Mouse (Mus musculus) hindbrain, embryonic 12.5 days (tissue): ENCODE measurements around the gene Evi2. TPM values are rescaled to one million over a fixed set of nuclear protein-coding genes. Genes with fewer than 3 reads are reported as not detected.

Source experiments
- ATAC-seq: fragments of 200-750 bp; cut with Nextera tagmentation; 2 replicates; pipeline ENCODE4 v1.8.0; 2017; ENCODE audit warnings: moderate TSS enrichment; ENCODE audit not compliant: low FRiP score
- H3K27ac ChIP-seq: fragments of 300-500 bp; sonication (generic); 2 replicates; pipeline ENCODE4 v1.5.1; 2016; ENCODE audit warnings: mild to moderate bottlenecking
- H3K27me3 ChIP-seq: fragments of 300-500 bp; sonication (generic); 2 replicates; pipeline ENCODE4 v1.6.1; 2016; ENCODE audit warnings: mild to moderate bottlenecking
- H3K36me3 ChIP-seq: fragments of 300-500 bp; sonication (generic); 2 replicates; pipeline ENCODE4 v1.6.1; 2016; ENCODE audit warnings: mild to moderate bottlenecking
- H3K4me1 ChIP-seq: fragments of 300-500 bp; sonication (generic); 2 replicates; pipeline ENCODE4 v1.6.1; 2016
- H3K4me2 ChIP-seq: fragments of 300-500 bp; sonication (generic); replicated peaks from 2 replicates; pipeline ENCODE4 v1.6.1; 2016; ENCODE audit warnings: mild to moderate bottlenecking
- H3K4me3 ChIP-seq: fragments of 300-500 bp; sonication (generic); 2 replicates; pipeline ENCODE4 v1.5.1; 2016; ENCODE audit warnings: mild to moderate bottlenecking
- H3K9ac ChIP-seq: fragments of 300-500 bp; sonication (generic); 2 replicates; pipeline ENCODE4 v1.6.1; 2016; ENCODE audit warnings: mild to moderate bottlenecking, moderate library complexity
- H3K9me3 ChIP-seq: fragments of 300-500 bp; sonication (generic); replicated peaks from 2 replicates; pipeline ENCODE4 v1.6.1; 2016; ENCODE audit warnings: mild to moderate bottlenecking
- WGBS: fragments of 180-500 bp; shearing (Covaris S2); methylation state at CpG from one replicate; pipeline ENCODE4 v1.1.7; 2016; 5-methylcytosine and 5-hydroxymethylcytosine counted together
- polyA plus RNA-seq: library from polyadenylated mRNA; unstranded; fragments of >200 nt; fragmentation: Nextera tagmentation; extraction: Ambion mirVana; gene quantifications from 2 replicates; pipeline ENCODE4 v1.2.1, GENCODE M21; 2016

Evi2 gene
- 1.2 TPM in 2 replicates for polyA plus RNA-seq

DNA sequence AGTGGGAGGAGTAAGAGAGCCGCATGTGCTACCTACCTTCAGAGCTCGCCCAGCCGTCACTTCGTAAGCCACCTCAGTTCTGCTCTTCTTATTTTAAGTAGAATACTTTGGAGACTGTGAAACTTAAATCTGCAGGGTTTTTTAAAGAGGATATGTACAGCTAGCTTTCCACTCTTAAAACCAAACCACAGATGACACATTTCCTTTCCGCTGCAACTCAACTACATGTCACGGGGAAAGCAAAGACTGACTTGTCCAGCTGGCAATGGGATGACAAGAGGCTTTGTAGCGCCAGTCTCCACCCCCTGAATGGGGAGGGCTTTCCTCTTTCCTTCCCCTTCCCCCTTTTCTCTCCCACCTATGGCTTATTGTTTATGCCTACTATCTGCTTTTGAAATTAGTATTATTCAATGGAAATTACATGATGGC lies at the start of gene Evi2, which contains the start of gene Evi2a:
Evi2 (minus strand) TSS at position 257 of the 429 bp plus-strand sequence.
Evi2a (minus strand) TSS at position 277 of the 429 bp plus-strand sequence.
- H3K36me3 ChIP-seq: peaks cover 8% of the 10 kb centered on the region; the same call in 1 of the 2 replicates
- no peak within 1 kb of the TSS for H3K4me3 ChIP-seq
- H3K27ac ChIP-seq: no peak within 1 kb of the TSS
- WGBS: 86% methylated on average over 7 of the region's 7 CpGs
- H3K9ac ChIP-seq: no peak within 1 kb of the TSS
- no peak for ATAC-seq
- no peaks in the 10 kb centered on the region for H3K27me3 ChIP-seq
- H3K4me2 ChIP-seq: no peak within 1 kb of the TSS
- no peaks in the 10 kb centered on the region for H3K9me3 ChIP-seq
- no peaks in the 10 kb centered on the region for H3K4me1 ChIP-seq

DNA sequence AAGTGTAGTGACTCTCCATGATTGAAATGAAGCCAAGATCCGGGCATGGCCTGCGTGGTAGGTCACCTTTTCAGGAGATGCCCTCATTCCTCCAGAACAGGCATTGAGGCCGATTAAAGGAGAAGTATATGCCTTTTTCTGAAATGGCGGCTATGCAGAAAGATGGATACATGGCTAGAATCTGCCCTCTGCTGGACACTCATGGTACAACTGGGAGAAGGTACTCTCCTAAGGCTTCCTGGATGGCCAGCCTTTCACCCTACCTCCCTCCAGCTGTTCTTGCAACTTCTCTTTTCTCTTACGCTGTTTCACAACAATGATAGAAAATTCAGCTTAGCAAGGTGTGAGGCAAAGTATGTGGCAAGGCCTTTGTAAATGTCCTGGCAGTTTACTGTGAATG lies 47.4 kb upstream of the Evi2 start:
- Histone ChIP-seq H3K4me3 (no peak overlapping the region), H3K27me3 (no peaks in the 10 kb centered on the region), H3K9me3 (no peaks in the 10 kb centered on the region), H3K4me1 (no peaks in the 10 kb centered on the region), H3K27ac (no peak overlapping the region), H3K36me3 (peaks cover 41% of the 10 kb centered on the region), H3K9ac (no peak overlapping the region), H3K4me2 (no peak overlapping the region)
- 52% methylated on average over 5 of the region's 5 CpGs for WGBS
- no peak for ATAC-seq

DNA sequence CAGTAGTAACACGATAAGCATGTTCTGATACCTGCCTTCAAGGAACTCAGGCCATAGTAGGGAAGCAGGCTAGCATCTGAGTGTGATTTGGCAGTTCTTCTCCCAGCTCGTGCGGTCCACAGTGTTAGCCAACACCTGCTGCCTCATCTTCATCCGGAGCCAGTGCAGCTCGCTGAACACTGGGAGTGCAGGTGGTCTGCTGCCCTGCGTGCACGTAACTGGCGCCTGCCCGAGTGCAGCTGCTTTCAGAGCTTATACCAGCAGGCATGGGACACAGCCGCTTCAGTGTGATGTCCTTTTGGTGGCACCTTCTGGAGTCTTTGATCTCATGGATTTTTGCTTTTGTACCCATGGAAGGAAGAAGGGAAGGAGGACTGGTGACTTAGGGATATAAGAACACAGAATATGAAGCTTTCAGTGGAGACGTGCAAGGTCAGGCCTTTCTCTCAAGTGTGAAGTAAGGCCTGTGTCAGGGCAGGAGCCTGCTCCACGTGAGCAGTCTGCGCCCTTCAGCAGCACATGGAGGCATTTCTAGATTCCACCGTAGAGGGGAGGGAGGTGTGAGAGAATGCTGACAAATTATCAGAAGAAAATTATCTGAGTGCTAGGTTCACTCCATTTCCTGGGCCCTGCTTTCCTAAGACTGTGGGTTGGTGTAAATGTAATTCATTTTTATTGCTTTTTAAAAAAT lies 45.1 kb upstream of the Evi2 start:
- H3K36me3 ChIP-seq: peaks cover 52% of the 10 kb centered on the region
- no peaks in the 10 kb centered on the region for H3K27me3 ChIP-seq
- H3K4me2 ChIP-seq: no peak overlapping the region
- H3K9ac ChIP-seq: no peak overlapping the region
- no peak overlapping the region for H3K27ac ChIP-seq
- no peak for ATAC-seq
- no peaks in the 10 kb centered on the region for H3K4me1 ChIP-seq
- H3K9me3 ChIP-seq: no peaks in the 10 kb centered on the region
- 92% methylated on average over 14 of the region's 14 CpGs for WGBS
- H3K4me3 ChIP-seq: no peak overlapping the region

DNA sequence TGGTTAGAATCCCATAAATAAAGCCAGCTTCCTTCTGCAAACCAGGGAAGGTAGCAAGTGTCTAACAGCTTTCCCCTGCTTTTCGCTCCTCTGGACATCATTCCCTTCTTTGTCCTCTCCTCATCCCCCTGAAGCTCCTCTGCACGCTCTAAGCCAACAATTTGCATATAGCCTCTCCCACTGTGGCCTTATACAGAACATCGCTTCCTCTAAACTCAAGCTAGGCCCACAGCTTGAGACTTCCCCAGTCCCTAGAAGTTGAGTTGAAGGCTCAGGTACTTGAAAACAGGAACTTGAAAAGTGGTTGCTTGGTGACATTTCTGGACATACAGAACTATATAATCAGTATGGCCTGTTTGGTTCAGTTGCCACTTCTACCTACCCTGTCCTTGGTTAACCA lies 43.4 kb upstream of the Evi2 start:
- no peak overlapping the region for H3K27ac ChIP-seq
- no peaks in the 10 kb centered on the region for H3K27me3 ChIP-seq
- peaks cover 62% of the 10 kb centered on the region for H3K36me3 ChIP-seq
- 85% methylated on average over 3 of the region's 3 CpGs for WGBS
- no peak overlapping the region for H3K9ac ChIP-seq
- H3K4me3 ChIP-seq: no peak overlapping the region
- no peaks in the 10 kb centered on the region for H3K4me1 ChIP-seq
- no peak for ATAC-seq
- no peak overlapping the region for H3K4me2 ChIP-seq
- no peaks in the 10 kb centered on the region for H3K9me3 ChIP-seq

DNA sequence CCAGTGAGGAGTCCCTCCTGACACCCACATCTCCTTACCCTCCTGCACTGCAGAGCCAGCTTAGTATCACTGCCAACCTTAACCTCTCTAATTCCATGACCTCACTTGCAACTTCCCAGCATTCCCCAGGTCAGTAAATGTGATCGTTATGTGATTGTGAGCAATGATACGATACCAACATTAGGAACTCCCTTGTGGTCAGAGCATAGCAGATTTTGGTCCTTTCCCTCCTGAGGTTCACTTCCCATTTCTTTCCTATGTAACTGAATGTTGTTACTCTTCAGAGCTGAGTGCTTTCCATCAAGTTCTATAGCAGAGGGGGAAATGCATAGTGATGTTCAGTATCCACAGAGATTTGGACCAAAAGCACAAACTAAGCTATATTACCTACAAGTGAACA lies 39.9 kb upstream of the Evi2 start:
- no peaks in the 10 kb centered on the region for H3K4me1 ChIP-seq
- peaks cover 75% of the 10 kb centered on the region for H3K36me3 ChIP-seq
- ATAC-seq: no peak
- H3K4me2 ChIP-seq: no peak overlapping the region
- 95% methylated on average over 2 of the region's 2 CpGs for WGBS
- no peaks in the 10 kb centered on the region for H3K9me3 ChIP-seq
- H3K9ac ChIP-seq: no peak overlapping the region
- H3K27ac ChIP-seq: no peak overlapping the region
- H3K27me3 ChIP-seq: no peaks in the 10 kb centered on the region
- no peak overlapping the region for H3K4me3 ChIP-seq

DNA sequence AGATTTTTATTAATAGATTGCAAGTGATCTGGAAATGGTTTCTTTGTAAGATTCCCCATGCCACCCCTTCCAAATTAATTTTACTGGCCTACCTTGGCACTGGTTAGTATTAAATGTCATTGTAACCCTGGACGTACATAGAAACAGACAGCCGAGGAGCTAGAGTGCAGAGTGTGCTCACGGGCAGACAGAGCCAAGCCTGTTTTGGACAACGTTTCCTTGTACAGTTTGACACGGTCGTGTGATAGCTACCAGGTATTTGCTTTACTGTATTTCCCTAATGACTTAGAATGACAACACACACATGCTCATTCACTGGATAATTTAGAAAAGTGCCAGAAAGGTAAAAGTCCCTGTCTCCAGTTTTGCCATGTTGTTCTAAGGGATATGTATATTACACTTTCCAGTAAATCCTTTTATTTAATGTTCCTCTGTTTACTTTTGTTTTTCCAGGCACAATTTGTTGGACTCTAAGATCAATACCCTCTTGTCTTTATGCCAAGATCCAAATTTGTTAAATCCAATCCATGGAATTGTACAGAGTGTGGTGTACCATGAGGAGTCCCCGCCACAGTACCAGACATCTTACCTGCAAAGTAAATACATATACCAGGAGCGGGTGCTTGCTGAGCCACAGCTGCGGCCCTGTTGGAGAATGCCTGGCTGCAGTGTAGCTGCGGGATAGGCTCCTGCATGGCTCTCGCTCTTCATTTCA lies 38.0 kb upstream of the Evi2 start:
- Histone ChIP-seq H3K4me3 (no peak overlapping the region), H3K9ac (no peak overlapping the region), H3K27ac (no peak overlapping the region), H3K9me3 (no peaks in the 10 kb centered on the region), H3K27me3 (no peaks in the 10 kb centered on the region), H3K36me3 (peaks cover 66% of the 10 kb centered on the region), H3K4me1 (no peaks in the 10 kb centered on the region), H3K4me2 (no peak overlapping the region)
- WGBS: 92% methylated on average over 11 of the region's 11 CpGs
- ATAC-seq: no peak

DNA sequence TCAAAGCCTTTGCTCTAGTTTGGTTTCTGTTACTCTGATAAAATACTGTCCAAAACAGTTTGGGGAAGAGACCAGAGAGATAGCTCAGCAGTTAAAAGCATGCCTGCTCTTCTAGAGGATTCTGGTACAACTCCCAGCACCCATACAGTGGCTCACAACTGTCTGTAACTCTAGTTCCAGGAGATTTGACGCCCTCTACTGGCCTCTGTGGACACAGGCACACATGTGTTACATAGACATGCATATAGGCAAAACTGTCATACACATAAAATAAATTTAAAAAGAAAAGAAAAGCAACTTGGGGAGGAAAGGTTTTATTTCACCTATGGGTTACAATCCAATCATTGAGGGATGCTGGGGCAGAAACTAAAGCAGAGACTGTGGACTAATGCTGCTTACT lies 36.6 kb upstream of the Evi2 start:
- Histone ChIP-seq H3K4me3 (no peak overlapping the region), H3K4me2 (no peak overlapping the region), H3K9me3 (no peaks in the 10 kb centered on the region), H3K27me3 (no peaks in the 10 kb centered on the region), H3K27ac (no peak overlapping the region), H3K9ac (no peak overlapping the region), H3K36me3 (peaks cover 74% of the 10 kb centered on the region), H3K4me1 (no peaks in the 10 kb centered on the region)
- 54% methylated on average over 1 of the region's 1 CpGs for WGBS
- no peak for ATAC-seq

DNA sequence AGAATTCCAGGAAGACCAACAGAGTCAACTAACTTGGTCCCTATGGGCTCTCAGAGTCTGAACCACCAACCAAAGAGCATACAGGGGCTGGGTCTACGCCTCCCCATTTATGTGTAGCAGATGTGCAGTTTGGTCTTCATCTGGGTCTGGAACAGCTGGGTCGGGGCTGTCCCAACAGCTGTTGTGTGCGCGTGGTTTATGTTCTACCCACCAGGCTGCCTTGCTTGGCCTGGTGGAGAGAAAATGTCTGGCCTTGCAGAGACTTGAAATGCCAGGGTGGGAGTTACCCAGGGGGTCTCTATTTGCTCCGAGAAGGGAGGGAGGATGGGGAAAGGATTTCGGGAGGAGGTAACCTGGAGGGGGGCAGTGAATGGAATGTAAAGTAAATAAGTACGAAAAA lies 33.1 kb upstream of the Evi2 start:
- Histone ChIP-seq H3K4me3 (no peak overlapping the region), H3K27ac (no peak overlapping the region), H3K4me1 (no peaks in the 10 kb centered on the region), H3K27me3 (no peaks in the 10 kb centered on the region), H3K36me3 (peaks cover 69% of the 10 kb centered on the region), H3K9ac (no peak overlapping the region), H3K9me3 (no peaks in the 10 kb centered on the region), H3K4me2 (no peak overlapping the region)
- WGBS: 94% methylated on average over 7 of the region's 7 CpGs
- ATAC-seq: no peak

DNA sequence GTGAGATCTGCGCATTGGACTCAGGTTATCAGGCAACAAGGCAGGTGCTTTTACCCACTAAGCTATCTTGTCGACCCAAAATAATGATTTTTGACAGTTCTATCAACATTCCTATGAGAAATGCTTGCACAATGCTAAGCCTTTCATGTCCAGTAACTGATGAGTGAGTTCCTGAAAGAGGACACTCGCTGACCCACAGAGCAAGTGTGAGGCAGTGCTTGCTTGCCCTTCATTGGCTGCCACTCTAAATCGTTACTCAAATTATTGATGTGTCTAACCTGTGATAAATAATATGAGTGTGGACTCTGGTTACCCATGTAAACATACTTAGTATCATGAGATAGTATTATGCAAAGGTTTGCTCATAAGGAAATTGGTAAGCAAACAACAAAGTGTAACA lies 30.1 kb upstream of the Evi2 start:
- no peak for ATAC-seq
- Histone ChIP-seq H3K4me1 (no peaks in the 10 kb centered on the region), H3K36me3 (peaks cover 67% of the 10 kb centered on the region)

DNA sequence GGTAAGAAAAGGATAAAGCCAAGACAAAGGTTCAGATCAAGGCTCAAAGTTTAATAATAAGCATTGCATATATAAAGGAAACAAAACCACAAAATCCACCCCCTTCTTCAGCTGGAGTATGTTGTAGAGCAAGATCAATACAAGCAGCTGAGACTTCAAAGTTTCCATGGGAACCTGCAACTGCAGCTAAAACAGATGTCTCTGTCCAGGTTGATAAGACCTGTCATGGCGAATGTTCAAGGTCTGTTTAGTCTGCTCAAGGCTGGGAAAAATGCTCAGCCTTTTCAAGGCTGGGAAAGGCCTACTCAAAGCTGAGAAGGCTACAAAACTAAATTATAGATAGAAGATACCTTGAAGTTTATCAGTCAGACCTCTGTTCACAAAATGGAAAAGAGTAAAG lies 22.2 kb upstream of the Evi2 start:
- Histone ChIP-seq H3K9me3 (no peaks in the 10 kb centered on the region), H3K4me3 (no peak overlapping the region), H3K27ac (no peak overlapping the region), H3K4me1 (no peaks in the 10 kb centered on the region), H3K27me3 (no peaks in the 10 kb centered on the region), H3K36me3 (peaks cover 85% of the 10 kb centered on the region), H3K4me2 (no peak overlapping the region), H3K9ac (no peak overlapping the region)
- no peak for ATAC-seq
- 76% methylated on average over 1 of the region's 1 CpGs for WGBS

More for the DNA sequence above, 30.1 kb upstream of the Evi2 start:
- no peak overlapping the region for H3K27ac ChIP-seq
- no peaks in the 10 kb centered on the region for H3K9me3 ChIP-seq
- WGBS: 94% methylated on average over 4 of the region's 4 CpGs
- H3K4me3 ChIP-seq: no peak overlapping the region
- H3K4me2 ChIP-seq: no peak overlapping the region
- H3K27me3 ChIP-seq: no peaks in the 10 kb centered on the region
- no peak overlapping the region for H3K9ac ChIP-seq

DNA sequence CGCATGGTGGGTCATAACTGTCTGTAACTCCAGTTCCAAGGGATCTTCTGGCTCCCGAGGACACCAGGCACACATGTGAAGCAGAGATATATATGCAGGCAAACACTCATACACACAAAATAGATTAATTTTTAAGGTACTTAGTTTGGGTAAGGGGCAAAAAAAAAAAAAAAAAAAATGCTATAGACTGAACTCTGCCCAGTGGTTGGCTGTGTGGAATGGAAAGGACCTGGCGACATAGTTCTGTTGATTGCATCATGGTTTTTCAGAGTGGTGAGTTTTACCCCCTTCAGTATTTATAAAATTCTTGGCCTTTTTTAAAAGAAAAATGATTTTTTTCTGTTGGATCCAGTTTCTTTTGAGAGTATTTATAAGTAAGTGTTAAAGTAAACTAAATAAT lies 5.9 kb upstream of the Evi2 start:
- 98% methylated on average over 3 of the region's 3 CpGs for WGBS
- no peak for ATAC-seq
- Histone ChIP-seq H3K27ac (no peak overlapping the region), H3K4me1 (no peaks in the 10 kb centered on the region), H3K4me3 (no peak overlapping the region), H3K27me3 (no peaks in the 10 kb centered on the region), H3K36me3 (peaks cover 23% of the 10 kb centered on the region), H3K9ac (no peak overlapping the region), H3K4me2 (no peak overlapping the region), H3K9me3 (no peaks in the 10 kb centered on the region)

DNA sequence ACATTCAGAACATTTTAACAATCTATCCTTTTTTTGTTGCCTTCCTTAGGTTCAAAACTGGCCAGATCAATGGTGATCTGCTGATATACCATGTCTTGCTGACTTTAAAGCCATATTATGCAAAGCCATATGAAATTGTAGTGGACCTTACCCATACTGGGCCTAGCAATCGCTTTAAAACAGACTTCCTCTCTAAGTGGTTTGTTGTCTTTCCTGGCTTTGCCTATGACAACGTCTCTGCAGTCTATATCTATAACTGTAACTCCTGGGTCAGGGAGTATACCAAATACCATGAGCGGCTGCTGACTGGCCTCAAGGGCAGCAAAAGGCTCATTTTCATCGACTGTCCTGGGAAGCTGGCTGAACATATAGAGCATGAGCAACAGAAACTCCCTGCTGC lies 5.2 kb upstream of the Evi2 start:
- H3K4me1 ChIP-seq: no peaks in the 10 kb centered on the region
- no peak for ATAC-seq
- H3K27ac ChIP-seq: no peak overlapping the region
- no peaks in the 10 kb centered on the region for H3K27me3 ChIP-seq
- H3K9me3 ChIP-seq: no peaks in the 10 kb centered on the region
- H3K9ac ChIP-seq: no peak overlapping the region
- H3K36me3 ChIP-seq: peaks cover 19% of the 10 kb centered on the region
- WGBS: 90% methylated on average over 4 of the region's 4 CpGs
- no peak overlapping the region for H3K4me3 ChIP-seq
- H3K4me2 ChIP-seq: no peak overlapping the region
